Mouse (Mus musculus) lung, adult 2 months (tissue): ENCODE results near the gene Duox1. TPM values are rescaled to one million over a fixed set of nuclear protein-coding genes. Genes with fewer than 3 reads are reported as not detected.
A peak's percentile ranks its signal among the peaks of the same experiment; 100 is the strongest.
"Not testable (repeated sequence)": the region's sequence is repeated elsewhere in the genome, so short reads cannot be mapped to it uniquely, and the experiment has no call there.

Source experiments
- DNase-seq: peaks from one replicate; pipeline ENCODE4 v3.0.0; 2022
- H3K4me1 ChIP-seq: fragments of 200-500 bp; 2 replicates; pipeline ENCODE4 v1.6.1; 2011; ENCODE audit warnings: low read length; ENCODE audit not compliant: control insufficient read depth, insufficient read depth
- H3K4me3 ChIP-seq: fragments of 200-500 bp; replicated peaks from 2 replicates; pipeline ENCODE3; 2011; ENCODE audit warnings: low read depth, mild to moderate bottlenecking, control low read depth, low read length; ENCODE audit errors: extremely low read depth
- CTCF ChIP-seq: fragments of 200-500 bp; IDR thresholded peaks from 2 replicates; pipeline ENCODE4 v1.5.1; 2011; ENCODE audit warnings: mild to moderate bottlenecking, low read length, control low read depth; ENCODE audit not compliant: insufficient read depth
- POLR2A ChIP-seq: fragments of 200-500 bp; IDR thresholded peaks from 2 replicates; pipeline ENCODE4 v1.6.1; 2011; ENCODE audit warnings: low read depth, mild to moderate bottlenecking, control low read depth, low read length, borderline replicate concordance; ENCODE audit errors: extremely low read depth
- WGBS: fragments of 180-500 bp; shearing (Covaris S2); methylation state at CpG from one replicate; pipeline ENCODE4 v1.1.7; 2018; 5-methylcytosine and 5-hydroxymethylcytosine counted together
- polyA plus RNA-seq: library from polyadenylated mRNA; depleted of rRNA; stranded (reverse); fragments of >200 nt; gene quantifications from 2 replicates; pipeline ENCODE4 v1.2.3, GENCODE M21; 2012

Duox1 gene
- polyA plus RNA-seq, 1 experiment: 2.7 TPM

GRCm38 (mm10) chr2:122337291-122337690, 21.8 kb downstream of the Duox1 start:
- TF ChIP-seq CTCF (no peak), POLR2A (no peak)
- H3K4me3 ChIP-seq: no peak overlapping the region
- DNase-seq: no peak
- no peaks in the 10 kb centered on the region for H3K4me1 ChIP-seq
- 60% methylated on average over 21 of the region's 21 CpGs for WGBS

GRCm38 (mm10) chr2:122345106-122345893, 29.8 kb downstream of the Duox1 start:
- 63% methylated on average over 6 of the region's 6 CpGs for WGBS
- H3K4me1 ChIP-seq: peaks cover 4% of the 10 kb centered on the region
- no peak for TF ChIP-seq POLR2A
- no peak for TF ChIP-seq CTCF
- no peak for DNase-seq
- no peak overlapping the region for H3K4me3 ChIP-seq

- not testable (repeated sequence) for DNase-seq
- WGBS: 79% methylated on average over 6 of the region's 6 CpGs
Measured at GRCm38 (mm10) chr2:122346164-122346563, 30.7 kb downstream of the Duox1 start.

GRCm38 (mm10) chr2:122347257-122347656, 31.8 kb downstream of the Duox1 start:
- H3K4me3 ChIP-seq: no peak overlapping the region
- 92% methylated on average over 3 of the region's 3 CpGs for WGBS
- TF ChIP-seq POLR2A: no peak
- TF ChIP-seq CTCF: no peak
- H3K4me1 ChIP-seq: peaks cover 4% of the 10 kb centered on the region
- DNase-seq: no peak

More at GRCm38 (mm10) chr2:122346164-122346563, 30.7 kb downstream of the Duox1 start:
- not testable (repeated sequence) for H3K4me1 ChIP-seq, H3K4me3 ChIP-seq

GRCm38 (mm10) chr2:122348531-122349131, 33.2 kb downstream of the Duox1 start:
- WGBS: under 1% methylated on average over 63 of the region's 63 CpGs
- Histone ChIP-seq H3K4me1 (peaks cover 4% of the 10 kb centered on the region), H3K4me3 (peak overlapping the region; percentile 66)
- peak; percentile 85 for DNase-seq
- TF ChIP-seq POLR2A (0 out of 2 replicates have a peak, but pooled peaks have one; percentile 39), CTCF (peak; percentile 19; the same call in 1 of the 2 replicates)

GRCm38 (mm10) chr2:122349136-122349785, 33.8 kb downstream of the Duox1 start:
- peaks cover 4% of the 10 kb centered on the region for H3K4me1 ChIP-seq
- no peak for DNase-seq

GRCm38 (mm10) chr2:122351156-122351930, 35.9 kb downstream of the Duox1 start:
- WGBS: 67% methylated on average over 5 of the region's 5 CpGs
- no peak for DNase-seq
- H3K4me3 ChIP-seq: no peak overlapping the region
- TF ChIP-seq POLR2A: no peak
- no peak for TF ChIP-seq CTCF
- H3K4me1 ChIP-seq: peaks cover 4% of the 10 kb centered on the region

More at GRCm38 (mm10) chr2:122349136-122349785, 33.8 kb downstream of the Duox1 start:
- peak overlapping the region; percentile 51 for H3K4me3 ChIP-seq
- 13% methylated on average over 14 of the region's 14 CpGs for WGBS
- no peak for TF ChIP-seq POLR2A
- TF ChIP-seq CTCF: no peak

- Histone ChIP-seq H3K4me3 (no peak overlapping the region), H3K4me1 (peaks cover 4% of the 10 kb centered on the region)
- no peak for DNase-seq
- 64% methylated on average over 4 of the region's 4 CpGs for WGBS
- TF ChIP-seq CTCF (no peak), POLR2A (no peak)
Measured at GRCm38 (mm10) chr2:122351931-122352329, 36.5 kb downstream of the Duox1 start.

- H3K4me3 ChIP-seq: no peak overlapping the region
- no peak for DNase-seq
- TF ChIP-seq CTCF (no peak), POLR2A (no peak)
- H3K4me1 ChIP-seq: peaks cover 4% of the 10 kb centered on the region
- WGBS: 93% methylated on average over 6 of the region's 6 CpGs
Measured at GRCm38 (mm10) chr2:122352992-122353391, 37.5 kb downstream of the Duox1 start.

- 94% methylated on average over 8 of the region's 8 CpGs for WGBS
- Histone ChIP-seq H3K4me1 (peaks cover 4% of the 10 kb centered on the region), H3K4me3 (no peak overlapping the region)
- TF ChIP-seq POLR2A (no peak), CTCF (no peak)
- DNase-seq: no peak
Measured at GRCm38 (mm10) chr2:122353765-122354164, 38.3 kb downstream of the Duox1 start.
